Mouse (Mus musculus): ENCODE measurements around the gene Rfng.
"Not testable (repeated sequence)": the region's sequence is repeated elsewhere in the genome, so short reads cannot be mapped to it uniquely, and the experiment has no call there.

The Rfng gene

GRCm38 (mm10) chr11:120784064-120784791 lies at the start of gene Rfng, which contains the start of gene Gps1:
Gene Rfng, minus strand, starts transcription at chr11:120784207.
Gene Gps1, plus strand, starts transcription at chr11:120784272.
- in situ Hi-C loops (cut with MboI, MseI): no loop called here

GRCm38 (mm10) chr11:120832962-120833361 lies 49.0 kb upstream of the Rfng start:
- in situ Hi-C loops (cut with MboI, MseI): not testable (repeated sequence)

GRCm38 (mm10) chr11:120831659-120832440 lies 47.8 kb upstream of the Rfng start:
- in situ Hi-C loops (cut with MboI, MseI): no loop called here

GRCm38 (mm10) chr11:120830686-120831085 lies 46.7 kb upstream of the Rfng start:
- in situ Hi-C loops (cut with MboI, MseI): no loop called here

- in situ Hi-C loops (cut with MboI, MseI): no loop called here
These were observed 45.9 kb upstream of the Rfng start for GRCm38 (mm10) chr11:120829757-120830532.

GRCm38 (mm10) chr11:120828416-120828815 lies 44.4 kb upstream of the Rfng start:
- in situ Hi-C loops (cut with MboI, MseI): no loop called here

- in situ Hi-C loops (cut with MboI, MseI): no loop called here
These were observed 42.3 kb upstream of the Rfng start for GRCm38 (mm10) chr11:120826016-120826953.

GRCm38 (mm10) chr11:120825289-120825863 lies 41.4 kb upstream of the Rfng start:
- in situ Hi-C loops (cut with MboI, MseI): no loop called here

GRCm38 (mm10) chr11:120824787-120825288 lies 40.8 kb upstream of the Rfng start:
- in situ Hi-C loops (cut with MboI, MseI): loop anchor here (5.0 kb wide), 1 partner anchor 127 kb away; no protein-coding TSS in a partner anchor

GRCm38 (mm10) chr11:120823956-120824786 lies 40.2 kb upstream of the Rfng start, which contains the start of gene Fasn:
Gene Fasn, minus strand, starts transcription at chr11:120824547.
- in situ Hi-C loops (cut with MboI, MseI): loop anchor here (5.0 kb wide), 1 partner anchor 128 kb away; no protein-coding TSS in a partner anchor

GRCm38 (mm10) chr11:120823551-120823947 lies 39.5 kb upstream of the Rfng start:
- in situ Hi-C loops (cut with MboI, MseI): loop anchor here (5.0 kb wide), 1 partner anchor 129 kb away; no protein-coding TSS in a partner anchor

- in situ Hi-C loops (cut with MboI, MseI): loop anchor here (5.0 kb wide), 1 partner anchor 129 kb away; no protein-coding TSS in a partner anchor
These were observed 39.0 kb upstream of the Rfng start for GRCm38 (mm10) chr11:120822831-120823550.

- in situ Hi-C loops (cut with MboI, MseI): loop anchor here (5.0 kb wide), 1 partner anchor 130 kb away; no protein-coding TSS in a partner anchor
These were observed 38.3 kb upstream of the Rfng start for GRCm38 (mm10) chr11:120822321-120822720.

- in situ Hi-C loops (cut with MboI, MseI): loop anchor here (5.0 kb wide), 1 partner anchor 131 kb away; no protein-coding TSS in a partner anchor
These were observed 37.3 kb upstream of the Rfng start for GRCm38 (mm10) chr11:120821076-120821922.

GRCm38 (mm10) chr11:120820546-120820945 lies 36.5 kb upstream of the Rfng start:
- in situ Hi-C loops (cut with MboI, MseI): loop anchor here (5.0 kb wide), 1 partner anchor 132 kb away; no protein-coding TSS in a partner anchor

GRCm38 (mm10) chr11:120819556-120819955 lies 35.5 kb upstream of the Rfng start:
- in situ Hi-C loops (cut with MboI, MseI): no loop called here

GRCm38 (mm10) chr11:120818251-120818650 lies 34.2 kb upstream of the Rfng start:
- in situ Hi-C loops (cut with MboI, MseI): no loop called here

All from T-helper 2 cell (primary cell).